ENCODE assay signal across 19 mouse cellular contexts in genomic region chr7:28817524-28817923, GRCm38 (mm10). TPM values are rescaled to one million over a fixed set of nuclear protein-coding genes. Genes with fewer than 3 reads are reported as not detected.
A peak's percentile ranks its signal among the peaks of the same experiment; 100 is the strongest.
DNase-seq lines count a peak whose midpoint lies in the region; ATAC-seq and TF ChIP-seq lines count a peak whose summit lies in the region.
"Had no signal": no experiment of that assay in that cellular context is flagged by ENCODE, and none has a peak within 500 bp of the region (broad histone marks: within the 10 kb centered on the region; RNA-seq: fewer than 3 reads in every experiment).

No protein-coding gene starts in this region.

- H3K4me3 ChIP-seq in heart, embryonic 13.5 days = 0 out of 2 replicates have a peak overlapping the region, but pooled peaks have one; percentile 6
- no peak overlapping the region for H3K4me3 ChIP-seq in heart, embryonic 10.5 days
- H3K4me3 ChIP-seq in lung, embryonic 14.5 days (ENCODE audit: low read depth, low read length) = no peak overlapping the region
- H3K4me3 ChIP-seq in MEL (ENCODE audit: control insufficient read depth in 1 of 2, insufficient read depth in 1 of 2, low read depth in 2 of 2, low read length in 2 of 2) = no peak overlapping the region
- H3K4me3 ChIP-seq: erythroblast, embryonic 14.5 days had no signal

- H3K9me3 ChIP-seq in heart, embryonic 13.5 days = no peaks in the 10 kb centered on the region
- H3K9me3 ChIP-seq in heart, embryonic 10.5 days = no peaks in the 10 kb centered on the region
- no peaks in the 10 kb centered on the region for H3K9me3 ChIP-seq in lung, embryonic 14.5 days (ENCODE audit: low read depth, low read length)
- no peaks in the 10 kb centered on the region for H3K9me3 ChIP-seq in MEL (replicated peaks; ENCODE audit: insufficient read depth, low read length)

- H3K36me3 ChIP-seq in heart, embryonic 13.5 days = peaks cover 100% of the 10 kb centered on the region
- peaks cover 98% of the 10 kb centered on the region for H3K36me3 ChIP-seq in heart, embryonic 10.5 days
- peaks cover 100% of the 10 kb centered on the region for H3K36me3 ChIP-seq in lung, embryonic 14.5 days (ENCODE audit: insufficient read depth)
- H3K36me3 ChIP-seq in MEL (ENCODE audit: control insufficient read depth in 1 of 2, insufficient read depth in 2 of 2, low read length in 2 of 2) = peaks cover 53 to 97% of the 10 kb centered on the region in 2 experiments

- DNase-seq in heart, embryonic 10.5 days (ENCODE audit: low spot score) = no peak
- no peak for DNase-seq in lung, embryonic 14.5 days
- DNase-seq in lung, postnatal 25 days (ENCODE audit: low spot score) = no peak
- DNase-seq in MEL (ENCODE audit: low read depth, low spot score) = peak; percentile 57
- DNase-seq in induced T-regulatory cell, adult 2 months (ENCODE audit: low read depth) = peak; percentile 31
- DNase-seq in left cerebral cortex, adult 11 months (ENCODE audit: low spot score) = no peak
- DNase-seq: cerebellum, adult 11 months; kidney, postnatal 25 days; left cerebral cortex, postnatal 4 days; right cerebral cortex, postnatal 4 days; thymus, postnatal 14 days had no signal

- no peaks in the 10 kb centered on the region for H3K27me3 ChIP-seq in heart, embryonic 13.5 days (replicated peaks)
- no peaks in the 10 kb centered on the region for H3K27me3 ChIP-seq in heart, embryonic 10.5 days (ENCODE audit: insufficient read depth, poor library complexity, severe bottlenecking)
- H3K27me3 ChIP-seq in lung, embryonic 14.5 days (ENCODE audit: insufficient read depth, low read length) = no peaks in the 10 kb centered on the region
- no peaks in the 10 kb centered on the region for H3K27me3 ChIP-seq in MEL (ENCODE audit: control insufficient read depth in 1 of 2, insufficient read depth in 2 of 2, low read length in 2 of 2)
- H3K27me3 ChIP-seq: Patski had no signal

- peaks cover 46% of the 10 kb centered on the region for H3K79me2 ChIP-seq in MEL (ENCODE audit: control insufficient read depth, insufficient read depth, low read length, poor library complexity)

- peak overlapping the region; percentile 20; the same call in 1 of the 2 replicates for H3K4me2 ChIP-seq in heart, embryonic 13.5 days
- H3K4me2 ChIP-seq in lung, embryonic 14.5 days = no peak overlapping the region

- 0 out of 4 replicates have a peak, but pooled peaks of 1 of the 2 experiments have one; percentile 24 for TF ChIP-seq EP300 in MEL (IDR thresholded peaks at IDR 0.05; ENCODE audit: low read depth in 1 of 2, low read length in 2 of 2)

- TF ChIP-seq CTCF in lung, embryonic 14.5 days (IDR thresholded peaks at IDR 0.05; ENCODE audit: low read depth) = no peak
- no peak for TF ChIP-seq CTCF in MEL (IDR thresholded peaks at IDR 0.05 in 2 of 3, conservative IDR thresholded peaks at IDR 0.05 in 1 of 3; ENCODE audit: control insufficient read depth in 1 of 3, insufficient read depth in 1 of 3, low read depth in 2 of 3, low read length in 3 of 3, poor library complexity in 1 of 3, severe bottlenecking in 1 of 3)

- H3K4me1 ChIP-seq in heart, embryonic 13.5 days = peaks cover 90% of the 10 kb centered on the region
- H3K4me1 ChIP-seq in heart, embryonic 10.5 days = peaks cover 67% of the 10 kb centered on the region
- 0 out of 2 replicates have a peak, but pooled peaks cover 5% of the 10 kb centered on the region for H3K4me1 ChIP-seq in lung, embryonic 14.5 days (ENCODE audit: insufficient read depth)
- peaks cover 21 to 89% of the 10 kb centered on the region in 2 experiments for H3K4me1 ChIP-seq in MEL (ENCODE audit: control insufficient read depth in 1 of 2, insufficient read depth in 2 of 2, low read length in 2 of 2)

- no peak overlapping the region; the same call in 1 of the 2 replicates for H3K27ac ChIP-seq in heart, embryonic 13.5 days (replicated peaks)
- no peak overlapping the region for H3K27ac ChIP-seq in heart, embryonic 10.5 days
- H3K27ac ChIP-seq in lung, embryonic 14.5 days (ENCODE audit: low read depth) = no peak overlapping the region
- H3K27ac ChIP-seq in MEL (ENCODE audit: control insufficient read depth, low read depth, low read length) = peak overlapping the region; percentile 22; the same call in 1 of the 2 replicates
- H3K27ac ChIP-seq: hindbrain, postnatal 0 days; macrophage had no signal

- 50% methylated on average over 6 of the region's 6 CpGs for WGBS in heart, embryonic 13.5 days
- WGBS in heart, embryonic 10.5 days = 55% methylated on average over 6 of the region's 6 CpGs
- WGBS in lung, embryonic 14.5 days = 62% methylated on average over 6 of the region's 6 CpGs

- peak overlapping the region; percentile 56 for H3K9ac ChIP-seq in heart, embryonic 13.5 days
- peak overlapping the region; percentile 0; the same call in 1 of the 2 replicates for H3K9ac ChIP-seq in lung, embryonic 14.5 days
- H3K9ac ChIP-seq in MEL (ENCODE audit: control insufficient read depth, low read depth, low read length, poor library complexity, severe bottlenecking) = no peak overlapping the region

- ATAC-seq in heart, embryonic 13.5 days (ENCODE audit: extremely low read depth, insufficient number of reproducible peaks, low FRiP score, low TSS enrichment) = no peak
- ATAC-seq in lung, embryonic 14.5 days (ENCODE audit: insufficient read depth) = no peak
- ATAC-seq: CD4-positive, CD25-positive, alpha-beta regulatory T cell, adult 4 months; hindbrain, postnatal 0 days; Patski had no signal

- TF ChIP-seq RAD21 in MEL (IDR thresholded peaks at IDR 0.05; ENCODE audit: low read depth, low read length) = no peak

- TF ChIP-seq POLR2A in MEL (IDR thresholded peaks at IDR 0.05; ENCODE audit: control insufficient read depth in 1 of 2, insufficient read depth in 1 of 2, low read depth in 1 of 2, low read length in 2 of 2, poor library complexity in 1 of 2) = peak in 1 of 2 experiments; percentile 33; a peak in 1 of 4 replicates

TF ChIP-seq in MEL, 35 proteins besides CTCF, POLR2A, EP300 and RAD21 (continues in another document):
- TF ChIP-seq MAZ (IDR thresholded peaks at IDR 0.05; ENCODE audit: low read depth, low read length) = 0 out of 2 replicates have a peak, but pooled peaks have one; percentile 19
- no peak for TF ChIP-seq BHLHE40 (IDR thresholded peaks at IDR 0.05; ENCODE audit: borderline replicate concordance, low read depth, low read length)
- TF ChIP-seq TCF12 (IDR thresholded peaks at IDR 0.05; ENCODE audit: low read depth, low read length) = no peak
- TF ChIP-seq POLR2AphosphoS5 (IDR thresholded peaks at IDR 0.05; ENCODE audit: borderline replicate concordance, low read depth, low read length) = no peak
- TF ChIP-seq NRF1 (IDR thresholded peaks at IDR 0.05; ENCODE audit: insufficient read depth, low read depth, low read length, poor library complexity, severe bottlenecking) = no peak
- peak; percentile 58; the same call in 1 of the 2 replicates for TF ChIP-seq ETS1 (IDR thresholded peaks at IDR 0.05; ENCODE audit: low read depth, low read length)
- TF ChIP-seq MAFK (IDR thresholded peaks at IDR 0.05; ENCODE audit: borderline replicate concordance, low read depth, low read length) = no peak
- TF ChIP-seq ZMIZ1 (IDR thresholded peaks at IDR 0.05; ENCODE audit: low read depth, low read length) = no peak
- no peak for TF ChIP-seq SMC3 (IDR thresholded peaks at IDR 0.05; ENCODE audit: low read depth, low read length)
- TF ChIP-seq GABPA (IDR thresholded peaks at IDR 0.05; ENCODE audit: low read depth, low read length) = no peak

RNA-seq across cellular contexts. Expression of gene Ech1, which starts 7.5 kb away (rescaled TPM):
- 169 and 182 TPM in 2 replicates for polyA plus RNA-seq in heart, embryonic 13.5 days (2015; fragmentation: Nextera tagmentation; extraction: Ambion mirVana)
- polyA plus RNA-seq in heart, embryonic 10.5 days (2016; fragmentation: Nextera tagmentation; extraction: Ambion mirVana) = 118 and 136 TPM in 2 replicates
- 127 and 133 TPM in 2 replicates for polyA plus RNA-seq in lung, embryonic 14.5 days (2014; fragmentation: Nextera tagmentation; extraction: Ambion mirVana)
- total RNA-seq in MEL (2012; rRNA removed) = 82.8 and 99.5 TPM in 2 replicates
- 10 to 100 TPM in 1 of 2 experiments, not detected in 1; 74.7 TPM for polyA plus RNA-seq in MEL (2012; ENCODE audit: insufficient read depth in 1 of 2, insufficient read length in 2 of 2, low read depth in 1 of 2, low replicate concordance in 2 of 2, missing spikeins in 1 of 2)

RNA-seq across cellular contexts. Expression of gene Hnrnpl, which starts 9.2 kb away (rescaled TPM):
- 168 TPM in 2 replicates for polyA plus RNA-seq in heart, embryonic 13.5 days (2015; fragmentation: Nextera tagmentation; extraction: Ambion mirVana)
- 213 and 221 TPM in 2 replicates for polyA plus RNA-seq in heart, embryonic 10.5 days (2016; fragmentation: Nextera tagmentation; extraction: Ambion mirVana)
- 254 and 255 TPM in 2 replicates for polyA plus RNA-seq in lung, embryonic 14.5 days (2014; fragmentation: Nextera tagmentation; extraction: Ambion mirVana)
- total RNA-seq in MEL (2012; rRNA removed) = 246 and 303 TPM in 2 replicates
- polyA plus RNA-seq in MEL (2012; ENCODE audit: insufficient read depth in 1 of 2, insufficient read length in 2 of 2, low read depth in 1 of 2, low replicate concordance in 2 of 2, missing spikeins in 1 of 2) = 1,000 to 10,000 TPM in 1 of 2 experiments, 100 to 1,000 TPM in 1; 684 to 1,095 TPM

RNA-seq across cellular contexts. Expression of gene Lgals4, which starts 16.1 kb away (rescaled TPM):
- 4.3 and 5.6 TPM in 2 replicates for polyA plus RNA-seq in heart, embryonic 13.5 days (2015; fragmentation: Nextera tagmentation; extraction: Ambion mirVana)
- polyA plus RNA-seq in heart, embryonic 10.5 days (2016; fragmentation: Nextera tagmentation; extraction: Ambion mirVana) = 2.8 and 3.6 TPM in 2 replicates
- polyA plus RNA-seq in lung, embryonic 14.5 days (2014; fragmentation: Nextera tagmentation; extraction: Ambion mirVana) = 3.2 and 3.7 TPM in 2 replicates
- total RNA-seq in MEL (2012; rRNA removed) = 1.5 and 2.1 TPM in 2 replicates
- polyA plus RNA-seq in MEL (2012; ENCODE audit: insufficient read depth in 1 of 2, insufficient read length in 2 of 2, low read depth in 1 of 2, low replicate concordance in 2 of 2, missing spikeins in 1 of 2) = 1 to 10 TPM in 1 of 2 experiments, not detected in 1; 5.1 TPM

RNA-seq across cellular contexts. Expression of gene Rinl, which starts 28.8 kb away (rescaled TPM):
- 2.7 and 3.6 TPM in 2 replicates for polyA plus RNA-seq in heart, embryonic 13.5 days (2015; fragmentation: Nextera tagmentation; extraction: Ambion mirVana)
- polyA plus RNA-seq in heart, embryonic 10.5 days (2016; fragmentation: Nextera tagmentation; extraction: Ambion mirVana) = 3.8 and 5.2 TPM in 2 replicates
- polyA plus RNA-seq in lung, embryonic 14.5 days (2014; fragmentation: Nextera tagmentation; extraction: Ambion mirVana) = 6.8 and 6.9 TPM in 2 replicates
- 32.9 and 39.9 TPM in 2 replicates for total RNA-seq in MEL (2012; rRNA removed)
- 10 to 100 TPM in 1 of 2 experiments, not detected in 1; 63.9 TPM for polyA plus RNA-seq in MEL (2012; ENCODE audit: insufficient read depth in 1 of 2, insufficient read length in 2 of 2, low read depth in 1 of 2, low replicate concordance in 2 of 2, missing spikeins in 1 of 2)

RNA-seq across cellular contexts. Expression of gene Lgals7, which starts 46.1 kb away (rescaled TPM):
- 1.5 and 1.6 TPM in 2 replicates for polyA plus RNA-seq in heart, embryonic 13.5 days (2015; fragmentation: Nextera tagmentation; extraction: Ambion mirVana)
- 0.24 and 0.81 TPM in 2 replicates for polyA plus RNA-seq in heart, embryonic 10.5 days (2016; fragmentation: Nextera tagmentation; extraction: Ambion mirVana)
- 1.0 and 1.7 TPM in 2 replicates for polyA plus RNA-seq in lung, embryonic 14.5 days (2014; fragmentation: Nextera tagmentation; extraction: Ambion mirVana)
- 27.7 and 37.8 TPM in 2 replicates for total RNA-seq in MEL (2012; rRNA removed)
- polyA plus RNA-seq in MEL (2012; ENCODE audit: insufficient read depth in 1 of 2, insufficient read length in 2 of 2, low read depth in 1 of 2, low replicate concordance in 2 of 2, missing spikeins in 1 of 2) = 100 to 1,000 TPM in 1 of 2 experiments, not detected in 1; 138 TPM
- total RNA-seq: gastrocnemius, adult 8-10 months; layer of hippocampus, postnatal 25 days had no signal
- polyA plus RNA-seq: erythroblast, embryonic 14.5 days; macrophage had no signal

Comparison
In these comparisons a context has a peak if more than half of its experiments do, and no peak if none do; other contexts are left out.
1. DNase-seq: peak in MEL (single experiment) and induced T-regulatory cell, adult 2 months (single experiment); none in heart, embryonic 10.5 days (single experiment), lung, embryonic 14.5 days (single experiment), lung, postnatal 25 days (single experiment) and left cerebral cortex, adult 11 months (single experiment).